Mouse (Mus musculus): ENCODE measurements at regions not wholly inside any gene's neighbourhood (a gene's known extent, or its start where the extent isn't known, plus 50 kb on each side); places are given as distances from the start of the nearest gene placed in this dataset.
A peak's percentile ranks its signal among the peaks of the same experiment; 100 is the strongest.

DNA sequence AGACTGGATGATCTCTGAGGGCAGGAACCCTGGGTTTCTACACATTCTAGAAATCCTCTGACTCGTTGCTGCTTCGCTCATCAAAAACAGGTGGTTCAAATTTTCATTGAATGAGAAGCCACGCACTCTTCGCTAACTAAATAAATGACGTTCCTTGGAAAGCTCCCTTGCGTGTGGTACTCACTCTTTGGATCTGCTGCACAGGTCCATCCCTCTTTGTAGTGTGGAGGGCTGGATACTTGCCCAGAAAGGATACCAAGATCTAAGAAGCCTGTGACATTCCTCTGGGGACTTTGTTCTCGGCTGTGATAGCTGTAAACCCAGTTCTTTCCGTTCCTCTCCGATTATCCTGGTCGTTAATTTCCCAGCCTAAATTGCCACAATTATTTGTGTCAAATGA is 87.7 kb upstream of the Hmga2 start:
- H3K9ac ChIP-seq (ENCODE audit: low read length): no peak overlapping the region
- no peak for ATAC-seq (ENCODE audit: insufficient read depth, low FRiP score)
- H3K4me1 ChIP-seq (ENCODE audit: control insufficient read depth, insufficient read depth, low read length): peaks cover 5% of the 10 kb centered on the region; the same call in 1 of the 2 replicates
- no peaks in the 10 kb centered on the region for H3K36me3 ChIP-seq (ENCODE audit: control insufficient read depth, insufficient read depth, low read length)
- no peak overlapping the region for H3K4me3 ChIP-seq (replicated peaks; ENCODE audit: low read length)
- no peaks in the 10 kb centered on the region for H3K9me3 ChIP-seq (replicated peaks; ENCODE audit: control insufficient read depth, low read length)
- no peak overlapping the region for H3K27ac ChIP-seq (ENCODE audit: low read length)
- no peaks in the 10 kb centered on the region; the same call in 1 of the 2 replicates for H3K27me3 ChIP-seq (ENCODE audit: control insufficient read depth, insufficient read depth, low read length)
- peak overlapping the region; percentile 29 for H3K4me2 ChIP-seq (ENCODE audit: low read depth, low read length)
- WGBS: 21% methylated on average over 10 of the region's 10 CpGs

DNA sequence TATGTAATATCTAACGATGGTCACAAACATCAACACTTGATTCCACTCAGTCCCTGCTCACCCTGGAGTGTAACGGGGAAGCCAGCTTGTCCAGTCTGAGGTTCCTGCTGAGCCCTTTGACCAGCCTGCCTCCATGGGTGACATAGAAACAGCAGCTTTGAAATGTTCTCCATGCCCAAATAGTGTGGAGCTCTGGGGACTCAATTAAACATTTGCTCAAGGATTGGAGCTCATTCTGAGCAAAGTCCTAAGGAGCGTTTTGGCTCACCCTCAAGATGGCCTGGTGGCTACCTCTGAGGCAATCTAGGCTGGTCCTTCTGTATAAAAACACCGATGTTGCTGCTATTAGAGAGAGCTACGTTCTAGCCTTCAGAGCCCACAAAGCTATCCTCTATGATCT is 85.6 kb upstream of the Hmga2 start:
- 91% methylated on average over 5 of the region's 5 CpGs for WGBS
- H3K27me3 ChIP-seq (ENCODE audit: control insufficient read depth, insufficient read depth, low read length): no peaks in the 10 kb centered on the region; the same call in 1 of the 2 replicates
- ATAC-seq (ENCODE audit: insufficient read depth, low FRiP score): no peak

DNA sequence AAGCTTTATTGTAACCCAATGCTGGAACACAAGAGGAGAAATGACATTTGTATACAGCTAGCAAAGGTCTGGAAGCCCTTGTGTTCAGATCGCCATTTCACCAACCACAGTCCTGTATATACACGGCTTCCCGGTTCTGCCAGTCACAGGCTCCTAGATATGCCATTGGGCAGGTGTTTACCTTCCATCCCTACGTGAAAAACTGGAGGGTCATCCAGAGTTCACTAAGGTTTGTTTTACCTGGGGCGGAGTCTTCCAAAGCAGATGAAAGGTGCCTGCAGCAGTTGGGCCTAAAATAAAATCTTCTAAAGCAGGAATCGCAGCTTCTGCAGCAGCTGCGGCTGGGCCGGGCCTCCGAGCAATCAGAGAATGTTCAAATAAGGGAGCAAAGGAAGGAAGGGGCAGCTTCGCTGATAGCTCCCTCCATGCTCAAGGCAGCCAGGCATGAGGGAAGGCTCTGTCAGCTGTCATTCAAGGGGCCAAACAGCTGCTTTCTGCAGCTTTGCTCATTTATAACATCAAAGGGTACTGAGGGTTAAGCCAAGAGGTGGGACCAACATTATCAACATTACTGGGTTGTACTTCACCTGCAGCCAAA is 81.7 kb upstream of the Hmga2 start:
- H3K27ac ChIP-seq (ENCODE audit: low read length): peak overlapping the region; percentile 70
- H3K9ac ChIP-seq (ENCODE audit: low read length): no peak overlapping the region
- H3K4me1 ChIP-seq (ENCODE audit: control insufficient read depth, insufficient read depth, low read length): peaks cover 7% of the 10 kb centered on the region; the same call in 1 of the 2 replicates
- ATAC-seq (ENCODE audit: insufficient read depth, low FRiP score): peak; percentile 89
- no peak overlapping the region for H3K4me3 ChIP-seq (replicated peaks; ENCODE audit: low read length)
- no peaks in the 10 kb centered on the region for H3K36me3 ChIP-seq (ENCODE audit: control insufficient read depth, insufficient read depth, low read length)
- no peaks in the 10 kb centered on the region for H3K27me3 ChIP-seq (ENCODE audit: control insufficient read depth, insufficient read depth, low read length)
- H3K9me3 ChIP-seq (replicated peaks; ENCODE audit: control insufficient read depth, low read length): no peaks in the 10 kb centered on the region
- 32% methylated on average over 10 of the region's 10 CpGs for WGBS
- H3K4me2 ChIP-seq (ENCODE audit: low read depth, low read length): no peak overlapping the region

More for the DNA sequence above, 85.6 kb upstream of the Hmga2 start:
- H3K4me1 ChIP-seq (ENCODE audit: control insufficient read depth, insufficient read depth, low read length): peaks cover 9% of the 10 kb centered on the region; the same call in 1 of the 2 replicates
- no peaks in the 10 kb centered on the region for H3K36me3 ChIP-seq (ENCODE audit: control insufficient read depth, insufficient read depth, low read length)
- H3K9ac ChIP-seq (ENCODE audit: low read length): no peak overlapping the region
- H3K4me3 ChIP-seq (replicated peaks; ENCODE audit: low read length): no peak overlapping the region
- no peak overlapping the region for H3K27ac ChIP-seq (ENCODE audit: low read length)
- H3K9me3 ChIP-seq (replicated peaks; ENCODE audit: control insufficient read depth, low read length): no peaks in the 10 kb centered on the region
- H3K4me2 ChIP-seq (ENCODE audit: low read depth, low read length): no peak overlapping the region

DNA sequence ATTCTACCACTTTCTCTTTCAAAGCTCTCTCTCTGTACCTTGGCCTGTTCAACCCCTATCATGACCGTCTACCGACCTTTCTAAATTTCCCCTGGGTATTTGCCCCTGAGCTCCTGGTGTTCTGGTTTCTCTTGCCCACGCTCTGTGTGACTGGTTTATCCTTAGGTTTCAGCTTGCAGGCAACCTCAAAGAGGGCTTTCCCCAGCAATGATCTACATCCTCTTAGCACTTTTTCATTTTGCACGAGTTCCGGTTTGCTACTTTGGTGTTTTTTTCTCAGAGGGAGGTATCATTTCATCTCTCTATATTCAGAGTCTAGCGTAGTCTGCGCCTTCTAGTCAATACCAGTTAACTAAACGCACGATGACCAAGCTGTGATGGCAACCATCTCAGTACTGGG is 79.8 kb upstream of the Hmga2 start:
- H3K4me3 ChIP-seq (replicated peaks; ENCODE audit: low read length): no peak overlapping the region
- peaks cover 14% of the 10 kb centered on the region; the same call in 1 of the 2 replicates for H3K4me1 ChIP-seq (ENCODE audit: control insufficient read depth, insufficient read depth, low read length)
- ATAC-seq (ENCODE audit: insufficient read depth, low FRiP score): no peak
- H3K36me3 ChIP-seq (ENCODE audit: control insufficient read depth, insufficient read depth, low read length): no peaks in the 10 kb centered on the region
- H3K9ac ChIP-seq (ENCODE audit: low read length): no peak overlapping the region
- H3K9me3 ChIP-seq (replicated peaks; ENCODE audit: control insufficient read depth, low read length): no peaks in the 10 kb centered on the region
- H3K4me2 ChIP-seq (ENCODE audit: low read depth, low read length): no peak overlapping the region
- WGBS: 86% methylated on average over 9 of the region's 9 CpGs
- H3K27me3 ChIP-seq (ENCODE audit: control insufficient read depth, insufficient read depth, low read length): no peaks in the 10 kb centered on the region
- no peak overlapping the region for H3K27ac ChIP-seq (ENCODE audit: low read length)

DNA sequence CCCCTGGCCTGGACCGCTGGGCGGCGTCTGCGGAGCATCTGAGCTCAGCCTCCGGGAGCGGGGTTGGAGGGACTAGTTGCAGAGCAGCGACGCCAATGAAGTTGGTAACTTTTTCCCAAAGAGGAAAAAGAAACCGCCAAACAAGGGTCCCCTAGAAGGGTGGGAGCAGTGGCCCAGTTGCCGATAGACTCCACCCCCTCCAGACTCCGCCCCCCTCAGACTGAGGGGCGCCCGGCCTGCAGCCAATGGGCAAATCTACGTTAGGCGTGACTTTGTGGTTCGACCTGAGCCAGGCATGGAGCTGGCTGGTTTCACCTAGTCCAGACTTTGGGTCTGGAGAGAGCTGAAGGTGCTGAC is 76.8 kb upstream of the Hmga2 start:
- Histone ChIP-seq H3K9me3 (replicated peaks; ENCODE audit: control insufficient read depth, low read length) (no peaks in the 10 kb centered on the region), H3K9ac (ENCODE audit: low read length) (peak overlapping the region; percentile 85), H3K27ac (ENCODE audit: low read length) (peak overlapping the region; percentile 73), H3K36me3 (ENCODE audit: control insufficient read depth, insufficient read depth, low read length) (no peaks in the 10 kb centered on the region), H3K27me3 (ENCODE audit: control insufficient read depth, insufficient read depth, low read length) (no peaks in the 10 kb centered on the region), H3K4me2 (ENCODE audit: low read depth, low read length) (peak overlapping the region; percentile 100), H3K4me1 (ENCODE audit: control insufficient read depth, insufficient read depth, low read length) (peaks cover 10% of the 10 kb centered on the region; the same call in 1 of the 2 replicates), H3K4me3 (replicated peaks; ENCODE audit: low read length) (peak overlapping the region; percentile 64)
- ATAC-seq (ENCODE audit: insufficient read depth, low FRiP score): peak; percentile 82
- 3% methylated on average over 16 of the region's 16 CpGs for WGBS

DNA sequence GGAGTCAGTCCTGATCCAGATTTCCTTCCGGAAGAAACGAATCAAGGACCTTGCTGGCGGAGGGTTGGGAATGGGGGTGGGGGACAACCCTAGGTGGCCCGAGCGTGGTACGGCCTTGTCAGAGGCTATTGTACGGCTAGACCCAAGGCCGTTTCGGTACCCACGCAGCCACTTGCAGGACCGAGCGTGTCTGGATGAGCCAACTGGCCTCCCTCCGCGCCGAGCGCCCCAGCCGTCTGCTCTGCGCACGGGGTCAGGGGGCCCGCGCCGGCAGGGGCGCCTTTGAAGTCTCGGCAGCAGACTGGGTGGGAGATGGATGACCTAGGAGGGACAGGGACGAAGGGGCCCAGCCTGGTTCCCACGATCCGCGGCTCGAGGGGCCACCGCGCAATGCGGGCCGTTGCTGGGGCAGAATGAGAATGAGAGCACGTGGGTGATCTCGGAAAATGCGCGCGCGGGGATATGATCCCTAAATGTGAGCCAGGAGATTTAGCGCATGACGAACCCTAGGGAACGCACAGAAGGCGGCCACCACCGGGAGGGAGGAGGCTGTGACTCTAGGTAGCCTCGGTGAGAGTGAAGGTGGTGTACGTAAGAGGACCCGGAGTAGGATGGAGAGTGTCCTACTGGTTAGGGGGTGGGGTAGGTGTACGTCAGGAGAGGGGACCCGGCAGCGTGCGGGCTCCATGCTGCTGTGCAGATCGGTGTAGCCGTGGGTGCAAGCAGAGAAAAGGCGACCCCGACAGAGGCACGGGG is 76.2 kb upstream of the Hmga2 start:
- peak overlapping the region; percentile 73 for H3K27ac ChIP-seq (ENCODE audit: low read length)
- peak overlapping the region; percentile 100 for H3K4me2 ChIP-seq (ENCODE audit: low read depth, low read length)
- no peaks in the 10 kb centered on the region for H3K9me3 ChIP-seq (replicated peaks; ENCODE audit: control insufficient read depth, low read length)
- H3K9ac ChIP-seq (ENCODE audit: low read length): peak overlapping the region; percentile 85
- peaks cover 13% of the 10 kb centered on the region for H3K4me1 ChIP-seq (ENCODE audit: control insufficient read depth, insufficient read depth, low read length)
- H3K27me3 ChIP-seq (ENCODE audit: control insufficient read depth, insufficient read depth, low read length): no peaks in the 10 kb centered on the region
- peak; percentile 78 for ATAC-seq (ENCODE audit: insufficient read depth, low FRiP score)
- no peaks in the 10 kb centered on the region for H3K36me3 ChIP-seq (ENCODE audit: control insufficient read depth, insufficient read depth, low read length)
- H3K4me3 ChIP-seq (replicated peaks; ENCODE audit: low read length): peak overlapping the region; percentile 64
- WGBS: under 1% methylated on average over 56 of the region's 56 CpGs

DNA sequence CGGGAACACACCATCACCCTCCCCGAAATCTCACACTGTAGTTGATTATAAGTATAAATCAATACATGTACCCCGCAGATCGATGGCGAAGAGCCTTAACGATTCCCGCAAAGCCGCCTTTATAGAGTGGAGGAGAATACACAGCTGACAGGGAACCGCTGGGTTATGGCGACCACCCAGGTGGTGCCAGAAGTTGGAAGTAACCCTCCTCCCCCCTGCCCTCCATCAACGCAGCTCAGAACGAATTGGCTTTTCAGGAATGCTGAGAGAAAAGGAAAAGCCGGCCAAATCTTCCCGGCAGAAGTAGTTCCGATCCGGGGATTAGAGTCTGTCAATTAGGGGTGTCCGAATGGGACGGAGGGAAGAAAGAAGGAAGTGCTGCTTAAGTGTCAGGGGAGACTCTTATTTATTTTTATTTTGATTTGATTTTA is 75.6 kb upstream of the Hmga2 start:
- WGBS: under 1% methylated on average over 18 of the region's 18 CpGs
- H3K27ac ChIP-seq (ENCODE audit: low read length): no peak overlapping the region; the same call in 1 of the 2 replicates
- ATAC-seq (ENCODE audit: insufficient read depth, low FRiP score): no peak

DNA sequence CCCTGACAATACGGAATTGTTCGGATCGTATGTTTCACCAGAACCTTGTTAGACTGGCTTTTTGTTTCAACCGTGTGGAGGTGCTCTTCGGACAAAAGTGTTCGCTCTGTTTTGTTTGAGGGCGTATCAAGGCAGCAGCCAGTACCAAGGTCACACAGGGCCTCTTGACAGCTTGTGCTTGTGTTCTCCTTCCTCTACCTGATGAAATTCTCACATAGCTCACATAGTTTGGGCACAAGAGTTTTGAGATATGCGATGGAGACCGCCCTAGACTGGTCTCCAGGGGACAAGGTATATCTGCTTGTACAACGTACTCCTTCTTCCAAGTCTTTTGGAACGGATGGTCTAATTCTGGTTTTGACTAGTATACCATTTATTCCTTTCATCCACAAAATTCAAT is 70.9 kb upstream of the Hmga2 start:
- Histone ChIP-seq H3K9me3 (replicated peaks; ENCODE audit: control insufficient read depth, low read length) (no peaks in the 10 kb centered on the region), H3K27me3 (ENCODE audit: control insufficient read depth, insufficient read depth, low read length) (no peaks in the 10 kb centered on the region), H3K9ac (ENCODE audit: low read length) (no peak overlapping the region), H3K27ac (ENCODE audit: low read length) (no peak overlapping the region), H3K4me3 (replicated peaks; ENCODE audit: low read length) (no peak overlapping the region), H3K4me1 (ENCODE audit: control insufficient read depth, insufficient read depth, low read length) (peaks cover 9% of the 10 kb centered on the region), H3K36me3 (ENCODE audit: control insufficient read depth, insufficient read depth, low read length) (no peaks in the 10 kb centered on the region), H3K4me2 (ENCODE audit: low read depth, low read length) (no peak overlapping the region)
- WGBS: 69% methylated on average over 11 of the region's 11 CpGs
- ATAC-seq (ENCODE audit: insufficient read depth, low FRiP score): peak; percentile 25; the same call in 1 of the 2 replicates

More for the DNA sequence above, 75.6 kb upstream of the Hmga2 start:
- no peaks in the 10 kb centered on the region for H3K36me3 ChIP-seq (ENCODE audit: control insufficient read depth, insufficient read depth, low read length)
- no peaks in the 10 kb centered on the region for H3K9me3 ChIP-seq (replicated peaks; ENCODE audit: control insufficient read depth, low read length)
- peak overlapping the region; percentile 100 for H3K4me2 ChIP-seq (ENCODE audit: low read depth, low read length)
- H3K4me1 ChIP-seq (ENCODE audit: control insufficient read depth, insufficient read depth, low read length): peaks cover 13% of the 10 kb centered on the region
- peak overlapping the region; percentile 85 for H3K9ac ChIP-seq (ENCODE audit: low read length)
- no peaks in the 10 kb centered on the region for H3K27me3 ChIP-seq (ENCODE audit: control insufficient read depth, insufficient read depth, low read length)
- peak overlapping the region; percentile 64 for H3K4me3 ChIP-seq (replicated peaks; ENCODE audit: low read length)

DNA sequence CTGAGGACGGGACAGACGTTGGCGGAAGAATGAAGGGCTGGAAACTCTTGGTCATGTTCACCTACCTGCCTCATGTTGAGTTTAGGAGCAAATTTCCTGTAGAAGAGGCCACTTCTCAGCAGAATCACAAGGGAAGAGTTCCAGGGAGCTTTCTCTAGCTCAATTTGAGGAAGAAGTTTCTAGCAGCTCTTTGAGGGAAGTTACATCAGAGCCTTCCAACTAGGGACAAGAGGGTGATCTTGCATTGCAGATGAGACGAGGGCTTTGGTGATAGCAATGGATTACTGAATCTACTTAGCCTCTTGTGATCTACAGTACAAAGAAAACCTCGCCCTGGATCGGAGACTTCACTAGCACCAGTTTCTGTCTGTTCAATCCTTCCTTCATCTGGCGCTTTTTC is 65.3 kb upstream of the Hmga2 start:
- Histone ChIP-seq H3K4me1 (ENCODE audit: control insufficient read depth, insufficient read depth, low read length) (no peaks in the 10 kb centered on the region), H3K36me3 (ENCODE audit: control insufficient read depth, insufficient read depth, low read length) (no peaks in the 10 kb centered on the region), H3K27me3 (ENCODE audit: control insufficient read depth, insufficient read depth, low read length) (no peaks in the 10 kb centered on the region), H3K9ac (ENCODE audit: low read length) (no peak overlapping the region), H3K4me3 (replicated peaks; ENCODE audit: low read length) (no peak overlapping the region), H3K27ac (ENCODE audit: low read length) (no peak overlapping the region), H3K9me3 (replicated peaks; ENCODE audit: control insufficient read depth, low read length) (no peaks in the 10 kb centered on the region), H3K4me2 (ENCODE audit: low read depth, low read length) (no peak overlapping the region)
- no peak for ATAC-seq (ENCODE audit: insufficient read depth, low FRiP score)
- 90% methylated on average over 7 of the region's 7 CpGs for WGBS
